Mouse (Mus musculus) midbrain, embryonic 11.5 days (tissue): ENCODE measurements around the gene Cyp26c1. TPM values are rescaled to one million over a fixed set of nuclear protein-coding genes. Genes with fewer than 3 reads are reported as not detected.

Source experiments
- ATAC-seq: fragments of 200-750 bp; cut with Nextera tagmentation; 2 replicates; pipeline ENCODE4 v1.8.0; 2017; ENCODE audit warnings: moderate TSS enrichment, moderate library complexity; ENCODE audit not compliant: low FRiP score
- DNase-seq: peaks from one replicate; pipeline ENCODE4 v3.0.0; 2015; ENCODE audit warnings: low spot score; ENCODE audit errors: missing footprints
- H3K27ac ChIP-seq: fragments of 300-500 bp; sonication (generic); 2 replicates; pipeline ENCODE4 v1.5.1; 2014; ENCODE audit warnings: low read depth, low read length
- H3K27me3 ChIP-seq: fragments of 300-500 bp; sonication (generic); 2 replicates; pipeline ENCODE4 v1.6.1; 2014; ENCODE audit warnings: mild to moderate bottlenecking, low read length, moderate library complexity, mixed read lengths; ENCODE audit not compliant: control insufficient read depth, insufficient read depth
- H3K36me3 ChIP-seq: fragments of 300-500 bp; sonication (generic); 2 replicates; pipeline ENCODE4 v1.6.1; 2014; ENCODE audit warnings: mild to moderate bottlenecking, low read length, moderate library complexity, mixed read lengths; ENCODE audit not compliant: control insufficient read depth, insufficient read depth
- H3K4me1 ChIP-seq: fragments of 300-500 bp; sonication (generic); 2 replicates; pipeline ENCODE4 v1.6.1; 2014; ENCODE audit warnings: low read length; ENCODE audit not compliant: control insufficient read depth, insufficient read depth
- H3K4me2 ChIP-seq: fragments of 300-500 bp; sonication (generic); 2 replicates; pipeline ENCODE4 v1.6.1; 2014; ENCODE audit warnings: mild to moderate bottlenecking, moderate library complexity
- H3K4me3 ChIP-seq: fragments of 300-500 bp; sonication (generic); 2 replicates; pipeline ENCODE4 v1.5.1; 2014; ENCODE audit warnings: low read depth, low read length
- H3K9ac ChIP-seq: fragments of 300-500 bp; sonication (generic); 2 replicates; pipeline ENCODE4 v1.6.1; 2014; ENCODE audit warnings: low read length
- H3K9me3 ChIP-seq: fragments of 300-500 bp; sonication (generic); 2 replicates; pipeline ENCODE4 v1.6.1; 2016; ENCODE audit warnings: low read length; ENCODE audit not compliant: control insufficient read depth
- WGBS: fragments of 180-500 bp; shearing (Covaris S2); extraction: QIAGEN DNeasy Blood & Tissue Kit; methylation state at CpG from one replicate; pipeline ENCODE4 v1.1.7; 2014; 5-methylcytosine and 5-hydroxymethylcytosine counted together
- polyA plus RNA-seq: library from polyadenylated mRNA; unstranded; fragments of >200 nt; fragmentation: Nextera tagmentation; extraction: Ambion mirVana; gene quantifications from 2 replicates; pipeline ENCODE4 v1.2.1, GENCODE M21; 2014

Cyp26c1 gene
- polyA plus RNA-seq, 1 experiment from 2014 or later: not detected

DNA sequence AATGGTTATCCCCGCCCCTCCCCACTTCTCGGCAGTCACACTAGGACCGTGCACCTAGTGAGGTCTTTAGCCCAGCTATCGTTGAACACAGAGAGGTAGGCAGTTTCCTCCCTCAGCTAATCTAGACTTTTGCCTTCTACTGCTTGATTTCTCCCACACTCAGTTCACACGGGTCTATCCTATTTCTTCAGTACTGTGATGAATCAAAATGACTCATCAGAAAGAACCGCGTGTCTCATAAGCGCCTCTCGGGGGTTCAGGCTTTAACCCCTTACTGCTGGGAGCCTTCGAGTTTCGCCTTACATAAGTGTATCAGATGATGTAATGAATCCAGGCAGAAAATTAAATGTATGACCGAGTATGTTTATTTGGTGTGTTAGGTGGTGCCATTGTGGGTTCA is 12.0 kb upstream of the Cyp26c1 start:
- H3K4me1 ChIP-seq: 0 out of 2 replicates have a peak, but pooled peaks cover 4% of the 10 kb centered on the region
- WGBS: 67% methylated on average over 12 of the region's 12 CpGs
- ATAC-seq (no peak), DNase-seq (no peak)
- no peaks in the 10 kb centered on the region for H3K27me3 ChIP-seq
- H3K27ac ChIP-seq: no peak overlapping the region
- no peaks in the 10 kb centered on the region for H3K9me3 ChIP-seq
- H3K9ac ChIP-seq: no peak overlapping the region
- no peak overlapping the region for H3K4me2 ChIP-seq
- no peaks in the 10 kb centered on the region for H3K36me3 ChIP-seq
- no peak overlapping the region for H3K4me3 ChIP-seq

DNA sequence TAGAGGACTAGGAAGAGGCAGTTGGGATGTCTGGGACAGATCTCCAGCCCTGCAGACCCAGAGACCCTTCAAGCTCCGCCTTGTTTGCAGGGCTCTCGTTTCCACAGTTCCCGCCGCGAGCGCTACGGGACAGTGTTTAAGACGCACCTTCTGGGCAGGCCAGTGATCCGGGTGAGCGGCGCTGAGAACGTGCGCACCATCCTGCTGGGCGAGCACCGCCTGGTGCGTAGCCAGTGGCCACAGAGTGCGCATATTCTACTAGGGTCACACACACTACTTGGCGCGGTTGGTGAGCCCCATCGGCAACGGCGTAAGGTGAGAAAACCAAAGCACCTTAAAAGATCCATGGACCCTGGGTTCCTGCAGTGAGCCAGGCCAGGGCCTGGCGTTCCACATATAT is 966 bp downstream of the Cyp26c1 start:
- Histone ChIP-seq H3K27me3 (peaks cover 94% of the 10 kb centered on the region), H3K9ac (no peak overlapping the region), H3K27ac (no peak overlapping the region), H3K9me3 (no peaks in the 10 kb centered on the region), H3K4me1 (no peaks in the 10 kb centered on the region), H3K36me3 (no peaks in the 10 kb centered on the region), H3K4me2 (no peak overlapping the region), H3K4me3 (no peak overlapping the region)
- 6% methylated on average over 23 of the region's 23 CpGs for WGBS
- no peak for ATAC-seq
- DNase-seq: no peak

DNA sequence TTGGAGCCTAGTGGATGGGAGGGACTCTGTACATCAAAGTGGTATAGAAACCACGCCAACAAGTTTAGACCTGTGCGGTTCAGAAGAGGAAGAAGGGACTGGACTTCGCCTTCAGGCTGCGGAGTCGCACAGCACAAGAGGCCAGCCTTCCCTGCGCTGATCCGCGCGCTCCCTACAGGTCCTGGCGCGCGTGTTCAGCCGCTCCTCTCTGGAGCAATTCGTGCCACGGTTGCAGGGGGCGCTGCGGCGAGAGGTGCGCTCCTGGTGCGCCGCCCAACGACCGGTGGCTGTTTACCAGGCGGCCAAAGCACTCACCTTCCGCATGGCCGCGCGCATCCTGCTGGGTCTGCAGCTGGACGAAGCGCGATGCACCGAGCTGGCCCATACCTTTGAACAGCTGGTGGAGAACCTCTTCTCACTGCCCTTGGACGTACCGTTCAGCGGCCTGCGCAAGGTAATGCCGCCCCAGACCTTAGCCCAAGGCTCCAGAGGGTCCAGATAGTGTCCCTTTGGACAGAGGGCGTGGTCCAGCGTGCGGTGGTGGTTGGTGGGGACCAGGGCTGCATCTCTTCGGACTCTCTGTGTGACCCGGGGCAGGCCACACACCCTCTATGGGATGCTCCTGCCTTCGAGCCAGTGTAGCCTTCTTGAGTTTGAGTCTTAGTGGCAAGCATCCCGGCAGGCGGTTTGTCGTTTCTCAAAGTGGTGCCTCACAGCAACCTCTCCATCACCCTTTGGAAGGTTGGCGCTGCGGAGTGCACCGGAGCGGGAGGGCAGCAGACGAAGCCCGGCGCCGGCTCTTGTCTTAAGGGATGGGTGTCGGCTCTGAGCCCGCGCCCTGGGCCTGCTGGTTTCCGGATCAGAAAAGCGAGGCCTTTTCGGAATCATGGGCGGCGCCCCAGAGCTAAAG is 1.8 kb downstream of the Cyp26c1 start:
- H3K4me1 ChIP-seq: no peaks in the 10 kb centered on the region
- peaks cover 97% of the 10 kb centered on the region for H3K27me3 ChIP-seq
- DNase-seq (peak; percentile 92), ATAC-seq (0 out of 2 replicates have a peak, but pooled peaks have one; percentile 22)
- no peak overlapping the region for H3K4me3 ChIP-seq
- no peak overlapping the region for H3K4me2 ChIP-seq
- H3K27ac ChIP-seq: no peak overlapping the region
- WGBS: 4% methylated on average over 62 of the region's 62 CpGs
- no peaks in the 10 kb centered on the region for H3K36me3 ChIP-seq
- no peak overlapping the region for H3K9ac ChIP-seq
- H3K9me3 ChIP-seq: no peaks in the 10 kb centered on the region

DNA sequence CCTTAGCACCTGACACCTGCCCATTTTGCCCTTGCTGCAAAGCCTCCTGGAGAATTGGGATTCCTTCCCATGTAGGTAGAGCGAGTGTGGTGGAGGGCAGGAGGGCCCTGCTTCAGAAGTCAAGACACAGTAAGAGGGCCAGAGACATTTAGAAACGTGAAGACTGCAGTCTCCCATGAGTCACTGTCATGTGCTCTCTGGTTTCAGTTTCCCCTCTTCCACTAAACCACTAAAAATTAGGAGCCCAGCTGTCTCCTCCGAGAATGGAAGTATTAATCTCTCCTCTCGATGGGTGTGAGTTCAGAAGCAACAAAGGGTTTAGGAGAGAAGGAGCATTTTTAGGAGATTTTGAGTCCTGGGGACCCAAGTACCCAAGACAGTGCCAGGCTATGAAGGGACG is 4.1 kb downstream of the Cyp26c1 start:
- H3K9ac ChIP-seq: no peak overlapping the region
- H3K4me3 ChIP-seq: no peak overlapping the region
- DNase-seq (peak; percentile 87), ATAC-seq (no peak)
- WGBS: 53% methylated on average over 5 of the region's 5 CpGs
- no peaks in the 10 kb centered on the region for H3K4me1 ChIP-seq
- no peaks in the 10 kb centered on the region for H3K9me3 ChIP-seq
- H3K27ac ChIP-seq: no peak overlapping the region
- H3K27me3 ChIP-seq: peaks cover 100% of the 10 kb centered on the region
- no peaks in the 10 kb centered on the region for H3K36me3 ChIP-seq
- no peak overlapping the region for H3K4me2 ChIP-seq

DNA sequence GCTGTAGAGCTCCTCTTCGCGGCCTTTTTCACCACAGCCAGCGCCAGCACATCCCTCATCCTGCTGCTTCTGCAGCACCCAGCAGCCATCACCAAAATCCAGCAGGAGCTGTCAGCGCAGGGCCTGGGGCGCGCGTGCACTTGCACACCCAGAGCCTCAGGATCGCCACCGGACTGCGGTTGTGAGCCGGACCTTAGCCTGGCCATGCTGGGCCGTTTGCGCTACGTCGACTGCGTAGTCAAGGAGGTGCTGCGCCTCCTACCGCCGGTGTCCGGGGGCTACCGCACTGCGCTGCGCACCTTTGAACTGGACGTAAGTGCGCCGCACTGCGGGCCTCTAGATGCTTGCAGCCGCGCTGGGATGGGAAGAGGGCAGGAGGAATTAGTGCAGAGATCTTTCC is 5.3 kb downstream of the Cyp26c1 start:
- Histone ChIP-seq H3K4me2 (peak overlapping the region; percentile 26), H3K4me3 (no peak overlapping the region), H3K27me3 (peaks cover 100% of the 10 kb centered on the region), H3K9me3 (no peaks in the 10 kb centered on the region), H3K27ac (no peak overlapping the region), H3K36me3 (no peaks in the 10 kb centered on the region), H3K4me1 (peaks cover 1% of the 10 kb centered on the region; the same call in 1 of the 2 replicates), H3K9ac (no peak overlapping the region)
- ATAC-seq (0 out of 2 replicates have a peak, but pooled peaks have one; percentile 39), DNase-seq (peak; percentile 93)
- 1% methylated on average over 29 of the region's 29 CpGs for WGBS

DNA sequence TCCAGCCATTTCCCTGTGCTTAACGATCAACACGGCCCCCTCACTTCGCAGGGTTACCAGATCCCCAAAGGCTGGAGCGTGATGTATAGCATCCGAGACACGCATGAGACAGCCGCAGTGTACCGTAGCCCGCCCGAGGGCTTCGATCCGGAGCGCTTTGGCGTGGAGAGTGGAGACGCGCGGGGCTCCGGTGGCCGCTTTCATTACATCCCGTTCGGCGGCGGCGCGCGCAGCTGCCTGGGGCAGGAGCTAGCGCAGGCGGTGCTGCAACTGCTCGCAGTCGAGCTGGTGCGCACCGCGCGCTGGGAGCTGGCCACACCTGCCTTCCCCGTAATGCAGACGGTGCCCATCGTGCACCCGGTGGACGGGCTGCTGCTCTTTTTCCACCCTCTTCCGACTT is 7.5 kb downstream of the Cyp26c1 start:
- Histone ChIP-seq H3K4me2 (peak overlapping the region; percentile 46), H3K4me3 (peak overlapping the region; percentile 27), H3K27me3 (peaks cover 100% of the 10 kb centered on the region), H3K9me3 (no peaks in the 10 kb centered on the region), H3K36me3 (no peaks in the 10 kb centered on the region), H3K4me1 (peaks cover 16% of the 10 kb centered on the region), H3K27ac (no peak overlapping the region), H3K9ac (no peak overlapping the region)
- ATAC-seq (peak; percentile 60), DNase-seq (peak; percentile 94)
- WGBS: under 1% methylated on average over 40 of the region's 40 CpGs

DNA sequence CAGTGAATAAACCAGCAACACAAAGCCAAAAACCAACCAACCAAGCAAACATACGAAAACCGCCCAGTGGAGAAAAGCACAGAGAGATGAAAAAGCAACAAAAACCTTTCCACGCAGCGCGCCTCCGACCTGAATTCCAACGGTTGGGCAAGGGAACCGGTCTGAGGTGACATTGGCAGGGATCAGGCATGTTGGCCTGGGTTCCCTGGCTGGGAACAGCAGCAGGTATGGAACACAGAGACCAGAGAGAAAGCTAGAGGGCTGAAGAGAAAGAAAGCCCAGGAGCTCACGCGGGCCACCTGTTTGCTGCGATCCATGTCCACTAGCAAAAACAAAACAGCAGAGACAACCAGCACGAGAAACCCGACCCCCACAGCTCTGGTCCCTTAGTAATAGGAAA is 9.8 kb downstream of the Cyp26c1 start:
- Histone ChIP-seq H3K4me1 (peaks cover 26% of the 10 kb centered on the region), H3K4me2 (no peak overlapping the region), H3K4me3 (no peak overlapping the region), H3K9me3 (no peaks in the 10 kb centered on the region), H3K36me3 (no peaks in the 10 kb centered on the region), H3K27me3 (peaks cover 100% of the 10 kb centered on the region), H3K9ac (no peak overlapping the region), H3K27ac (no peak overlapping the region)
- DNase-seq (peak; percentile 84), ATAC-seq (no peak)
- WGBS: 31% methylated on average over 13 of the region's 13 CpGs

DNA sequence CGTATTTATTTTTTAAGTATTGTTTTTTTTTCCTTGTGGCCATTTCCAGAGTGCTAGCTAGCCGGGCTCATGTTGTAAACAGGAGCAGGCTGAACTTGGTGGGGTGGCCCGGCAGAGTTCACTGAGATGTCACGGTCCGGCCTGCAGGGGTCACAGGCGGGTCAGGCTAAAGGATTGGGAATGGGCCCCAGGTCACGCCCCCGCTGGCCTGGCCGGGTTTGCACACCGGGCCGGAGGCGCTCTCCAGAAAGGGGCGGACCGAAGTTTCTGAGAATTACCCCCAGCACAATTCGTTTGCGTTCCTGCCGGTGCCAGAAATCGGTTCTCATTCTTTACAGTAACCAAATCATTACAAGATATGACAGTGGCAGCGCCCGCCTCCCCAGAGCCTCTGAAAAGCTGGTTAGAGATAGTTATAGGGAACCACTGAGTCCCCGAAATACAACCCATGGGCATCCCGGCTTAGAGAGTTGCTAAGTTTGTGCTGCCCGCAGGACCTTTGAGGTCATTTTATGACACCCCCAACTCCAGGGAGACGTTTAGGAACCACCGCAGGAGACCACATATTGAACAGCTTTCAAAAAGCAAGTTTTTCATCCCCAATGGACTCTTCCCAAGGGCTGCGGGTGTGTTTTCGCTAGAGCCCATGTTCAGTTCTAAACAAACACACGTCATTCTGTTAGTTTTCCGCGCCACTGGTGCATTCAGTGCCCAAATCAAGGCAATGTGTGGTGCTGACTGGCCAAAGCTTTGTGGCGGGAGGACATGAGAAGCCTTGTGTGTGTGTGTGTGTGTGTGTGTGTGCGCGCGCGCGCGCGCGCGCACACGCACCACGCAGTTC is 10.6 kb downstream of the Cyp26c1 start:
- peaks cover 100% of the 10 kb centered on the region for H3K27me3 ChIP-seq
- peak; percentile 94 for DNase-seq
- no peaks in the 10 kb centered on the region for H3K9me3 ChIP-seq
- H3K36me3 ChIP-seq: no peaks in the 10 kb centered on the region
- peak overlapping the region; percentile 24 for H3K4me2 ChIP-seq
- WGBS: 3% methylated on average over 42 of the region's 42 CpGs
- peaks cover 26% of the 10 kb centered on the region for H3K4me1 ChIP-seq
- no peak for ATAC-seq
- no peak overlapping the region for H3K9ac ChIP-seq
- H3K4me3 ChIP-seq: no peak overlapping the region
- no peak overlapping the region for H3K27ac ChIP-seq
